Mouse (Mus musculus) right cerebral cortex, postnatal 25 days (tissue): ENCODE data around the gene Hist1h4j.
"Not testable (repeated sequence)": the region's sequence is repeated elsewhere in the genome, so short reads cannot be mapped to it uniquely, and the experiment has no call there.

Source experiments
- DNase-seq: peaks from one replicate; pipeline ENCODE4 v3.0.0; 2022

The Hist1h4j gene

DNA sequence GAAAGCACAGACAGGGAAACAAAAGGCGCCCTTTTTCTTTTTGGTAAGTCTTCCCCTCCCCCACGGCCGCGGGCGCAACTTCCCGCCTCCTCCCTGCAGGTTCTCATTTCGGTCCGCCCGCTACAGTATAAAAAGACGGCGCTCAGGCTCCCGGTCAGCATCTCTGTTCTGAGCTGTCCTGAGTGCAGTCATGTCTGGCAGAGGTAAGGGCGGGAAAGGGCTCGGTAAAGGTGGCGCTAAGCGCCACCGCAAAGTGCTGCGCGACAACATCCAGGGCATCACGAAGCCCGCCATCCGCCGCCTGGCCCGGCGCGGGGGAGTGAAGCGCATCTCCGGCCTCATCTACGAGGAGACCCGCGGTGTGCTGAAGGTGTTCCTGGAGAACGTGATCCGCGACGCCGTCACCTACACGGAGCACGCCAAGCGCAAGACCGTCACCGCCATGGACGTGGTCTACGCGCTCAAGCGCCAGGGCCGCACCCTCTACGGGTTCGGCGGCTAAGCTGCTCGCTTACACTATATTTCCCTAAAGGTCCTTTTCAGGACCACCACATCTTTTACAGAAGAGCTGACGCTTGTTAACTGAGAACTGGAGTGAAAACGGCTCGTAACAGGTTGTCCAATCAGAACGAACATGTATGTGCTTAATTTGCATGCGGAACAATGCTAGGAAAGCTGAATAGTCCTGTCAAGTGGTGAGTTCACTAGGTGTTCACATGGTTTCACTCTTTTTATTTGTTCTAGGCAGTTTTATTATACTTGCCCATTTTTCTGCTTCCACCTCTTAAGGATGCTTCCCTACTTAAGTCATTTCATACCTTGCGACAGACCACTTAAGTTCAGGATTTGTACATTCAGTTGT lies at the start of gene Hist1h4j:
Gene Hist1h4j (plus strand): TSS at position 159 of the 862 bp plus-strand sequence.
- peak; percentile 78 for DNase-seq

DNA sequence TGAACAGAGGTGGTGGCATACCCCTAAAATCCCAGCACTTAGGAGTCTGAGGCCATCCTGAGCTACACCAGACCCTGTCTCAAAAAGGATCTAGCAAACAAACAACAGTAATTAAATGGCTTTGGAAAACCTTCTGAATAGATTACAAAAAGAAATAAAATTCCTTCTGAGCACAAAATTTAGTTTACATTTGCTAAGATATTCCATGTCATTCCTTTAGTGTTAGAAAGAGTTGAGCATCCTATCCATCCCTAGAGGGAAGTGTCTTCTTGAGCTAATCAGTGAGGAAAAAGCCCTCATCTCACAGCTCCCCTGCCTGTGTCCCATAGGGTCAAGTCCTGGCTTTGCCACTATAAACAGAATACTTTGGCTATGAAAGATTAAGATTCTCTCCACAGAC lies 37.1 kb upstream of the Hist1h4j start, which contains the start of gene Olfr1359:
Gene Olfr1359 (plus strand): TSS at position 301 of the 400 bp plus-strand sequence.
- DNase-seq: no peak

DNA sequence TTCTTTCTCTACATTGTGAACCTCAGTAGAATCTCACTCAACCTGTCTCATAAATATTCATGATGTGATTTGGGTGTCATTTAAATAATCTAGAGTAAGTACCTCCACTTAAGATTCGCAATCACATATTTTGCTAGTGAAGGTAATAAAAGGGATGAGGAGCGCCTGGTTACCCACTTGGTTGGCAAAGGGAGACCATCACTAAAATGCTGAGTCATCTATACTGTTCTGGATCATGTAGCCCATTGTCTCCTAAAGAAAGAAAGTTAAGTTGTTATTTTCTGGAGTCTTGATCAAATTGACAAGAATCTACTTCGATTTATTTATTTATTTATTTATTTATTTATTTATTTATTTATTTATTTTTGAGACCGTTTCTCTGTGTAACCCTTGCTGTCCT lies 28.2 kb upstream of the Hist1h4j start:
- no peak for DNase-seq

DNA sequence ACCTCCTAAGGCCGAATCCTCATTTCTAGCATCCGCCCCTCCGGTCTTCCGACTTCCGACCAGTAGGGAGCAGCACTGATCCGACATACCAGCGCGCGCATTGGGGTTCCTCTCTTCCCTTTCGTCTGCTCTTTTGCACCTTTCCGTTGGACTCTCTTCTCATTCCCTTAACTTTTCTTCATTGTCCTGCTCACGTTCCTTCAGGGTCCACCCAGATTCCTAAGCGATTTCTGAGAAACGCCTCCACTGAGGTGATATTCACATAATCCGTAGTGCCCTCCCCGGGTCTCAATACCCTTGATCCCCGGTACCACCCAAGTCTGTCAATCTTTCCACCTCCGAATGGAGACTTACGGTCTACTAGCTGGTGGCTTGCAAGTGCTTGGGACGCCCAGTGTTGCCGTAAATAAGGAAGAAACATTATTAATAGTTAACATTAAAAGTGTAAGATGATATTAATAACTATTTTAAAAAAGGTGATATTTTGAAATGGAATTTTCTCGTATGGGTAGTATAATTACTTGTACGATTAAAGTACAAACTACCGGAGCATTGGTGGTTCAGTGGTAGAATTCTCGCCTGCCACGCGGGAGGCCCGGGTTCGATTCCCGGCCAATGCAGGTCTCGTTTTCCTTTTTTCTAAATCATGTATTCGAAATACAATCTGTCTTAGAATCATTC lies 24.7 kb upstream of the Hist1h4j start:
- DNase-seq: peak; percentile 87

DNA sequence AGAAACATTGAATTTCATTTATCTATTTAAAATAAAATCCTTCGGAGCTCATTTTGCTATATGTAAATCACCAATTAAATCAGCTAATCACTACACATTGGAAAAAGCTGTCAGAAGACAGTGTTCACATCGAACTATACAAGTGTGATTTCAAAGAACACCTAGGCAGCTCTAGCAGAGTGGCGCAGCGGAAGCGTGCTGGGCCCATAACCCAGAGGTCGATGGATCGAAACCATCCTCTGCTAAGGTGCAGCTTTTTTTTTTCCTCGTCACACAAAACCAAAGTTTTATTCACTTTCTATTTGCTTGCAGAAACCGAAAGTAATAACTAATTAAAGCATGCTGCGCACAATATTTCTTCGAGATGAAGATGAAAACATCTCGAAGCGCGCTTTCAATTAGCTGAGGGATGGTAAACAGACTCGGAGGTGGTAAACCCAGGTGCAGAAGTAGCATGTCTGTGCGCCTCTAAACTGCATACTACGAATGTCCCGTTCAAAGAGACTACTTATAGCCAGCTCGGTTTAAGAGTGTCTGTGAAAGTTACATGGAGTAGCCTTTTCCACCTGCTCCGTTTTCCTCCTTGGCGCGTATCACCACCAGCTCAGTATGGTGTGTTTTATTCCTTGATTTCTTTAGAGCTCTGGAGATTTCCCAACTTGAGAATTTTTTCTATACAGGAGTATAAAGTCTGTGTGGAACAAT lies 23.9 kb upstream of the Hist1h4j start:
- DNase-seq: peak; percentile 55

DNA sequence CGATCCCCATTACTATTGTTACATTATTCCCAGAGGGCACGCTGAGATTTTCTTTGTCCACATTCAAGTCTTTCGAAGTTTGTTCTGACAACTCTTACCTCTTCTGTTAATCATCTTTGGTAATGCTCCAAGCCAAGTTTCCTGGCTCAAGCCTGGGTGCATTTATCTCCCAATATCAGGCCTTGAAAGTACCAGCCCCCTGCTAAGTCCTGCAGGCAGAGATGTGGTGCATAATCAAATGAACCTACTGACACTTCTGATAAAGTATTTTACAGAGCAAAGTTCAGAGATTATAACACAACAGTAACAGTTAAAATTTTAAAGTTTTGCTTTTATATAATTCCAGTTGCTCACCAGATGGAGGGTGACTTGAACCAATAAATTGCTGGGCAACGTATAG lies 23.2 kb upstream of the Hist1h4j start:
- no peak for DNase-seq

DNA sequence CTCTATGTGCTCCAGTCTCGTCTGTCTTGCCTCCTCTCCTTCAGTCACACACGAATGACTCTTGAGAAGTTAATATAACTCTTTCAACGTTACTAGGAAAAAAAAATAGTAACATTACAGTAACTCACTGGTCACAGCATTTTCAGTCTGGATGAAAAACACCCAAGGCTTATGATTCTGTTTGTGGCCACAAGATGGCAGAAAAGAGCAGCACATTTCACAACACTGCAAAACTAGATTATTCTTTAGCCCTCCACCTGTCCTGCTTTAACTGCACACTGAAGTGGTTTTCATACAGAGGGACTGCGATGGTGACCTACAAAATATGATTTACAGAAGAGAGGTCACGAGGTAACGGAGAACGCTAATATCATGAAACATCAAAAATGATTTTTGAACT lies 20.1 kb upstream of the Hist1h4j start:
- DNase-seq: peak; percentile 55

DNA sequence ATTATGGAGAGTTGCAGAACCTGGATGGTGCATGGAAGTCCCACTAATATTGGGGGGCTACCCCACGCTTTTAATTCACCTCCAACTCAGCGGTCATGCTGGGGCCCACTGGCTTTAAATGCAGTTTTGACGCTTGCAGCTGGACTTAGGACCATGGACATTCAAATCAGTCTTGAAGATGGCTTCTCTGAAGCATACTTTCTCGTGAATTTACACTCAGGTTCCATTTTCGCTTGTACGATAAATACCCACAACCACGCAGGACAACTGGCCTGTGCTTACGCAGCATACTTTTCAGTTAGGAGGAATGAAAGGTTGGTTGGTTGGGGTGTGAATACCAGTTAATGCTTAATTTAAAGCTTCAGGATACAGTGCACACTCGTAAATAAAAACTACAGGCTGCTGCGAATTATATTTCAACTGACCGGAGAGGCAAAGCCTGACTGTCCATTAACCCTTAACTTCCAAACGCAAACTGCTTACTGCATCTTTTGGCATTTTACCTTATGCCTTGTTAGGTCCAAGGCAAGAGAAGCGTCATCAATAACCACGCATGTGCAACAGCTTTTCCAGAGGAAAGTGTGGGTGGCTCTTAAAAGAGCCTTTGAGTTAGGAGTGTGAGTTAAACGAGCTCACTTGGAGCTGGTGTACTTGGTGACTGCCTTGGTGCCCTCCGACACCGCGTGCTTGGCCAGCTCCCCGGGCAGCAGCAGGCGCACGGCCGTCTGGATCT lies 19.6 kb upstream of the Hist1h4j start:
- DNase-seq: no peak

DNA sequence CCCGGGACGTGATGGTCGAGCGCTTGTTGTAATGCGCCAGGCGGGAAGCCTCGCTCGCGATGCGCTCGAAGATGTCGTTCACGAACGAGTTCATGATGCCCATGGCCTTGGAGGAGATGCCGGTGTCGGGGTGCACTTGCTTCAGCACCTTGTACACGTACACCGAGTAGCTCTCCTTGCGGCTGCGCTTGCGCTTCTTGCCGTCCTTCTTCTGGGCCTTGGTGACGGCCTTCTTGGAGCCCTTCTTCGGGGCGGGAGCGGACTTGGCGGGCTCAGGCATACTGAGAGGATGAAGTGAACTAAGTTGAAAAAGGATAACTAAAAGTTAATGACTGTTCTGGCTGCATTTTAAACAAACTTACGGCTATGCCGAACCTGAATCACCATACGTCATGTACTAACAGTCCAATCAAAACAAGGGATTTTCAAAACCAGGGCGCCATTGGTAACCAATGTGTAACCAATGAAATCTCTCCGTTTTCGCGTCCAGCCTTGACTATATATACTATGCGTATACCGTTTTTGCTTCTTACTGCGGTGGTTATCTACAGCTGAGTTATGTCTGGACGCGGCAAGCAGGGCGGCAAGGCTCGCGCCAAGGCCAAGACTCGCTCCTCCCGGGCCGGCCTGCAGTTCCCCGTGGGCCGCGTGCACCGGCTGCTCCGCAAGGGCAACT lies 18.9 kb upstream of the Hist1h4j start, which contains the start of the genes Hist1h2bl and Hist1h2ai:
Gene Hist1h2bl (minus strand): TSS at position 280 of the 676 bp plus-strand sequence.
Gene Hist1h2ai (plus strand): TSS at position 559 of the 676 bp plus-strand sequence.
- DNase-seq: peak; percentile 81

DNA sequence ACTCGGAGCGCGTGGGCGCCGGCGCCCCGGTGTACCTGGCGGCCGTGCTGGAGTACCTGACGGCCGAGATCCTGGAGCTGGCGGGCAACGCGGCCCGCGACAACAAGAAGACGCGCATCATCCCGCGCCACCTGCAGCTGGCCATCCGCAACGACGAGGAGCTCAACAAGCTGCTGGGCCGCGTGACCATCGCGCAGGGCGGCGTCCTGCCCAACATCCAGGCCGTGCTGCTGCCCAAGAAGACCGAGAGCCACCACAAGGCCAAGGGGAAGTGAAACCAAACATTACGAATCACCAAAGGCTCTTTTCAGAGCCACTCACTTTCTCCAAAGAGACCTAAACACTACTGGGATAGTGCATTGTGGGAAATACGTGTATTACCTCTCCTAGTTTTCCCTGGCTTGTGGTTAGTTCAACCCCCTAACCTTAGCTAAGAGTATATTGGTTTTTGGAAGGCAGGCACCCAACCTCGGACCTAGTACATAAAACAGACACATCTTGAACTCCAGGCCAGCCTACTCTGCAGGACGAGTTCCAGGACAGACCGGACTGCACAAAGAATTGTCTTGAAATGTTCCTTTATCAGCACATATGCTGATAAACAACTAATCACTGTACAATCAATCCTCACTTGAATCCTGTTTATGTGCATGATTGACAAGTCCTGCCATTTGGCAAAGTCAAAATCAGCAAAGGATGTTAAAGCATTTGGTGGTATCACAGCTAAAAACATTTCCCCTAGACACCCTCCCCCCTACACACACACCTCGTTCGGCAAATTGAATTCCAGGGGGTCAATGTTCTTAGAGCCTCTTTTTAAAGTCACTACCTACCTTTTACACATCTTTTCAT lies 18.1 kb upstream of the Hist1h4j start:
- peak; percentile 8 for DNase-seq

DNA sequence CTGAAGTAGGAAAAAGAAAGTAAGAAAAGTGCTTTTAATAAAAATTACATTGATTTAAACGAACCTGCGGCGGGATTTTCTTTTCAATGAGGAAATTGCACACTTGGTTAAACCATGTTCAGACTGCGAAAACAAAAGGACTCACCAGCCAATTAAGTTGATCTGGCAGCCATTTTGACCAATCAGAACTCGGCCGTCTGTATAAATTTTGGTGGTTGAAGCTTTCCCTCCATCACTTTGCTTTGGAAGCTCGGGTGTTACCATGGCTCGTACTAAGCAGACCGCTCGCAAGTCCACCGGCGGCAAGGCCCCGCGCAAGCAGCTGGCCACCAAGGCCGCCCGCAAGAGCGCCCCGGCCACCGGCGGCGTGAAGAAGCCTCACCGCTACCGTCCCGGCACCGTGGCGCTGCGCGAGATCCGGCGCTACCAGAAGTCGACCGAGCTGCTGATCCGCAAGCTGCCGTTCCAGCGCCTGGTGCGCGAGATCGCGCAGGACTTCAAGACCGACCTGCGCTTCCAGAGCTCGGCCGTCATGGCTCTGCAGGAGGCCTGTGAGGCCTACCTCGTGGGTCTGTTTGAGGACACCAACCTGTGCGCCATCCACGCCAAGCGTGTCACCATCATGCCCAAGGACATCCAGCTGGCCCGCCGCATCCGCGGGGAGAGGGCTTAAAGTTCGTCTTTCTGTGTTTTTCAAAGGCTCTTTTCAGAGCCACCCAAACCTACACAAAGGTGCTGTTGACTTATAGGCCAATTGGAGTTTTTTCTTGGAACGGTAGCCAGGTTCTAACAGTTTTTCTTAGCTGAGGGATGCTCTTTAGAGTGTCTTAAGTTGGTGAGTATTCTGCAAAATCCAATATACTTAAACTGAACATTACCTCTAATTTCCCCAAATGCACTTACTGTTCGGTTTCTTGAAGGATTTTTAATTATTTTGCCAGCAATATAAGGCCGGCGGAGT lies 17.2 kb upstream of the Hist1h4j start, which contains the start of gene Hist1h3h:
Gene Hist1h3h (plus strand): TSS at position 263 of the 961 bp plus-strand sequence.
- DNase-seq: peak; percentile 87

DNA sequence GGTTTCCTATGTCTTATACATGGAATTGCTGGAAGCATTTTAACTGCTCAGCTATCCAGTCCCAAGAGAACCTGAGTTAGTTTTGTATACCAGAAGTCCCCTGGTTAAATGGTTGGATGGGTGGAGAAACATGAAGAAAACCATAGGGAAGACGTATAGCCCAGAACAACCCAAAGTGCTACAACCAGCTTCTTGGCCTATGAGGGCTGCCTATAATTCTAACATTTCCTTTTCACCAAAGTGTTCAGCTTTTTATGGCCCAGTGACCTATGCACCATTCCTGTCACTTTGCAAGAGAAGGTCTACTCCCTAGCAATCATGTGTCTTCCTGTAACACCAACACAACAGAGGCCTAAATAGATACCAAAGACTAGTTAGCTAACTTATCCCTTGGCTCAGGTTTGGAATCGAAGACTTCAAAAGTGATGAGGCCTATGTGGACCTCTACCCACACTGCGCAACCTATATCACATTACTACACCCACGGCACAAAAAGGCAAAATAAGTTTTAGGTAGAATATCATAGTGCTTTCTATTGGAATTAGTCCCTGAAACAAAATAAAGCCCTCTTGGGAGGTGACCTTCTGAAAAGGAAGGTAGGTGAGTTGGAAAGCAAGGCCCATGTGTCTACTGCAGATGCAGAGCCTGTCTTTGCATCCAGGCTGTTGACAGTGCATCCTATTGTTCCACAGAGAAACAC lies 16.3 kb upstream of the Hist1h4j start:
- DNase-seq: no peak

DNA sequence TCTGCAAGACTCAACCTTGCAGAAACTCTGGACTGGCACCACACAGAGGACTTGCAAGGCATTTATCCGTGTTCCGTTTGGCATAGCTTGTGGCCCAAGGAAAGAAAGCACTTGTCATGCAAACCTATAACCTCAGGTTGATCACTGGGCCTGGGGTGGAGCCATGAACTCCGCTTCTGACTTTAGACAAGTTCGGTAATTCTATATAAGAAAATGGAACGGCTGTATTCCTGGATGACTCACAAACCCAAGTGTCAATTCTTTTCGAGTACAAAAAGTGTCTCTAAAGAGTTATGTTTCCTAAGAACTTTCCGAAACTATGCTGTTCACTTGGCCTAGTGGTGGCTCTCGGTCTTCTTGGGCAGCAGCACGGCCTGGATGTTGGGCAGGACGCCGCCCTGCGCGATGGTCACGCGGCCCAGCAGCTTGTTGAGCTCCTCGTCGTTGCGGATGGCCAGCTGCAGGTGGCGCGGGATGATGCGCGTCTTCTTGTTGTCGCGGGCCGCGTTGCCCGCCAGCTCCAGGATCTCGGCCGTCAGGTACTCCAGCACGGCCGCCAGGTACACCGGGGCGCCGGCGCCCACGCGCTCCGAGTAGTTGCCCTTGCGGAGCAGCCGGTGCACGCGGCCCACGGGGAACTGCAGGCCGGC lies 13.6 kb upstream of the Hist1h4j start:
- DNase-seq: not testable (repeated sequence)

DNA sequence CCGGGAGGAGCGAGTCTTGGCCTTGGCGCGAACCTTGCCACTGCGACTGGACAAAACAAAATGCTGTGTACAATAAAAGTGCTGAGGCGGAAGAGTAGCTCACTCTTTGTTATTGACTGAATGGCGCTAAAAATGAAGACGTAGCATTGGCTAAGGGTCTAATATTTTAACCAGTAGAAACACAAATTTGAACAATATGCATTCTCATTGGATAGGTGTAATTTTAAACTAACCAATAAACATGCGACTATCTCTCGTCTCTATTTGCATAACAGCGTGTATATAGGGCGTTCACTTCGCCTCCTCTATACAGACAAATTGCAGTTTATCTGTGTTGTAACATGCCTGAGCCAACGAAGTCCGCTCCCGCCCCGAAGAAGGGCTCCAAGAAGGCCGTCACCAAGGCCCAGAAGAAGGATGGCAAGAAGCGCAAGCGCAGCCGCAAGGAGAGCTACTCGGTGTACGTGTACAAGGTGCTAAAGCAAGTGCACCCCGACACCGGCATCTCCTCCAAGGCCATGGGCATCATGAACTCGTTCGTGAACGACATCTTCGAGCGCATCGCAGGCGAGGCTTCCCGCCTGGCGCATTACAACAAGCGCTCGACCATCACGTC lies 13.0 kb upstream of the Hist1h4j start, which contains the start of gene Hist1h2bm:
Gene Hist1h2bm (plus strand): TSS at position 288 of the 616 bp plus-strand sequence.
- DNase-seq: peak; percentile 54

DNA sequence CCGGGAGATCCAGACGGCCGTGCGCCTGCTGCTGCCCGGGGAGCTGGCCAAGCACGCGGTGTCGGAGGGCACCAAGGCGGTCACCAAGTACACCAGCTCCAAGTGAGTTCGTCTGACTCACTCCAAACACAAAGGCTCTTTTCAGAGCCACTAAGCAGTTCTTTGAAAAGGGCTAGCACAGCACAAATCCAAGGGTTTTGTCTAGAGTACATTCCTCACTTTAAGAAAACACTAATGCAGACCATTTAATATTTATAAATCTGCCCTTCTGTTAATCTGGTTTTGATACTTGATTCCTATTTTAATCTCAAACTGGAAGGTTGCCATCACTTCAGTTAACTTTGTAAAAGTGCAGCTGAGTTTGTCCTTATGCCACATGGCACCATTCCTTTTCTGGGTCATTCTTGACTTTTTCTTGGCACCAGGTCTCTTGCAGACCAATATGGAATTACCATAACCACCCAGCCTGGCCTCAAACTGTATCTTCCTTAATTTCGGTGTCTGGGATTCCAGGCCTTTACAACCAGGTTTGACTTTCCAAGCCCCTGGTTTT lies 12.4 kb upstream of the Hist1h4j start:
- DNase-seq: no peak

DNA sequence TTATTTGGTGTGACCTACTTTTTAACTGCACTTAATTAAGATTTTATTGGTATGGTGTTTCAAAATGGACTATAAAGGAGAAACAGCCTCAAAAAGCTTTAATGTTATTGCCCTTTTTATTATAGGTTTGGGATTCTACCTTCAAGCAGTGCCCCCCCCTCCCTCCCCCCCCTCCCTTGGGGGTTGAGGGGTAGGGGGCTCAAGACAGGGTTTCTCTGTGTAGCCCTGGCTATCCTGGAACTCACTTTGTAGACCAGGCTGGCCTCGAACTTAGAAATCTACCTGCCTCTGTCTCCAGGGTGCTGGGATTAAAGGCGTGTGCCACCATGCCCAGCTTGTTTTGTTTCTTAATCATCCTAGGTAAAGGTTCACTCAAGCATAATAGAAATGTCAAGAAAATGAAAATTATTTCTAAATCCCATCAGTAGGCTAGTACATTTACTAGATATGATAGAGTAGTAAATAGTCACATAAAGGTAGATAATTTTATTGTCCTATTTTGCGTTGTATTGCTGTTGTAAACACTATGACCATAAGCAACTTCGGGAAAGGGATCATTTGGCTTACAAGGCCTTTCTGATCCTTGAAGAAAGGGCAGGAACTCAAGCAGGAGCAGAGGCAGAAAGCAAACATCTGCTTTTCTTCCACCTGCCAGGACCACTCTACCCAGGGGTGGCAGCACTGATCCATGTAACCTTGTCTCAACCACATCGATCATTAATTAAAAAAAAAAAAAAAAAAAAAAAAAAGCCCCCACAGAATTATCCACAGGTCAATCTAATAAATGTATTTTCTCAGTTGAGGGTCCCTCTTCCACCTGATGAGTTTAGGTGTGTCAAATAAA lies 11.6 kb upstream of the Hist1h4j start:
- no peak for DNase-seq
